Mouse (Mus musculus) large intestine, adult 2 months (tissue): ENCODE results near the gene Sdhaf1. TPM values are rescaled to one million over a fixed set of nuclear protein-coding genes. Genes with fewer than 3 reads are reported as not detected.

Source experiments
- DNase-seq: peaks from one replicate; pipeline ENCODE4 v3.0.0-alpha.2; 2012; ENCODE audit warnings: low read depth, low spot score
- WGBS: fragments of 180-500 bp; shearing (Covaris S2); methylation state at CpG from one replicate; pipeline ENCODE4 v1.1.7; 2018; 5-methylcytosine and 5-hydroxymethylcytosine counted together
- polyA plus RNA-seq: library from polyadenylated mRNA; depleted of rRNA; stranded (reverse); fragments of >200 nt; gene quantifications from 2 replicates; pipeline ENCODE4 v1.2.3, GENCODE M21; 2012

Sdhaf1 gene
- polyA plus RNA-seq, 1 experiment: 12.1 TPM

DNA sequence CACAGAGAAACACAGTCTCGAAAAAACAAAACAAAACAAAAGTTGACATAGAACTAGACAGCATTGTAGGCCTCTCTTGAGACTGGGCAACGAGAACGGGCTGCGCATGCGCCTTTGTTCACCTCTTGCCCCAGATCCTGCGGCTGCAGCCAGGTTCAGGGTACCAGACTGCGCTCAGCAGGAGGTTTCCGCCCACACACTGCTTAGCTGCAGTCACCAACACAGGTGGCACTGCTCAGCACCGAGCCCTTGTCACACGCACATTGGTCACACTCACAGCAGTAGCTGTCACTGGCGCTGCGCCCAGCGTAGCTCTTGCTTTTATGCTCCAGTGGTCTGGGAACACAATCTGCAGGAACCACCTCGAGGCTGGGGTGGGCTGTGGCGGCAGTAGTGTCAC is 3.4 kb upstream of the Sdhaf1 start:
- WGBS: 66% methylated on average over 15 of the region's 15 CpGs

GRCm38 (mm10) chr7:30326427-30326826 is 2.7 kb upstream of the Sdhaf1 start:
- no peak for DNase-seq

More for the DNA sequence above, 3.4 kb upstream of the Sdhaf1 start:
- no peak for DNase-seq

DNA sequence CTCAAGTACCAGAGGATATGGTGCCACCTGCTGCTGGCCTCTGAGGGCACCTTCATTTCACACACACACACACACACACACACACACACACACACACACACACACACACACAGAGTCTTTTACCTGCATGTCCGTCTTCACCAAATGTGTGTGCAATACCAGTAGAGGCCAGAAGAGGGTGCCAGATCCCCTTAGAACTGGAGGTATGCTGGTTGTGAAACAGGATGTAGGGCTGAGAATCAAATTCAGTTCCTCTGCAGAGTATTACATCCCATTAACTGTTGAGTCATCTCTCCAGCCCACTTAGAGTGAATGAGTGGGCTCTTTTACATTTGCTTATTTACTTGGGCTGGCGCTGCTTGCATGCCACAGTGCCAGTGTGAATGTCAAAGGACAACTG is 1.7 kb upstream of the Sdhaf1 start:
- DNase-seq: no peak
- WGBS: 74% methylated on average over 2 of the region's 2 CpGs

- 89% methylated on average over 5 of the region's 5 CpGs for WGBS
- no peak for DNase-seq
Observed at GRCm38 (mm10) chr7:30324300-30324944, 727 bp upstream of the Sdhaf1 start.

GRCm38 (mm10) chr7:30322865-30323264 is 830 bp downstream of the Sdhaf1 start:
- DNase-seq: no peak

GRCm38 (mm10) chr7:30322285-30322667 is 1.4 kb downstream of the Sdhaf1 start:
- DNase-seq: peak; percentile 89
- WGBS: under 1% methylated on average over 20 of the region's 20 CpGs

More at GRCm38 (mm10) chr7:30322865-30323264, 830 bp downstream of the Sdhaf1 start:
- 8% methylated on average over 6 of the region's 6 CpGs for WGBS

DNA sequence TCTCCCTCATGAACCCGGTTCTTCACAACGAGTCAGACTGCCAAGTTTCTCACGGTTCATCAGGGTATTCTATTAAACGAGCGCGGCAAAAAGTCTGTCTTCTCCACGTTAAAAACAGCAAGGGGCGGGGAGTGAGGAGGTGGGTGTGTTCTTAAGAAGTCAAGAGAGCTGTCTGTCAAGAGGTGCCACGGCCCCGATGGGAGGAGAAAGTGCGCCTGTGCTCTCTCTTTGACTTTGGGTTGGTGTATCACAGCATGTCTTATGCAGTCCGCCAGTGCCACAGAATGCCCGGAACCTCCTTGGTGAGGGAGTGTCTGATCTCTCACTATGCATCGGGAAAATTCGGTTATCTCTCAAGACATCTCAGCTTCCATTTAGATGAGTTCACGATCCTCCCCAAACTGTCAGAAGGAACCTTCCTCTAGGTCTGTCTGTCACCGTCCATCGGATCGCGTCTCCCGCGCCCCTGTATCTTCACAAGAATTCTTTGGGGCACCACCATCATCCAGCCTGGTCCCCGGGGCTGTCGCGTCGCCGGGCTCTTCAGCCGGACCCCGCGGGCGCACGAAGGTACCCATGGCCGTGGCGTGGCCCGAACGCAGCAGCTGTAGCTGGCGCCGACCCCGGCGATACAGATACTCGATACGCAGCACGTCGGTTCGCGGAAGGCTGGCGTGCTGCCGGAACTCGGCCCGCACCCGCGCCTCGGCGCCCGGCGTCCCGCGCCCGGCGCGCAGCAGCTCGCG is 2.0 kb downstream of the Sdhaf1 start, which contains the start of gene E130208F15Rik:
TSS of gene E130208F15Rik (plus strand) at position 202 of the 746 bp plus-strand sequence.
- under 1% methylated on average over 63 of the region's 63 CpGs for WGBS
- no peak for DNase-seq

- WGBS: 59% methylated on average over 2 of the region's 2 CpGs
- no peak for DNase-seq
Observed at GRCm38 (mm10) chr7:30320946-30321345, 2.7 kb downstream of the Sdhaf1 start.

DNA sequence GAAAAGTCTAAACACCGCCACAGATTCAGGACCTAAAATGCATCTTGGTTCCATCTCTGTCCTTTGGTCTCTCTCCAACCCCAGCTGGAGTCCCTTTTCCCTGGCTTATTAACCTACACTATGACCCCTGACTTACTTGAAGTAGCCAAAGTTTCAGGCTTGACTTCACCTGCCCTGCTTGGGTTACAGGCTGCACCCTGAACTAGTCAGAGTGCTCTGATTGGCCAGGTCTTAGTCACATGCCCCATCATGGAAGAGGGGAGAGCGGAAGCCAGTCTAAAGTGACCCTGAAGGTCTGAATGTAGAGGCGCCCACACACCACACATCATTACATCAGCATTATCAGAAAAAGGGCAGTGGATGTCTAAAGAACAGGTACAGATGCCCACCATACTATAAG is 5.6 kb downstream of the Sdhaf1 start:
- 90% methylated on average over 3 of the region's 3 CpGs for whole genome bisulfite sequencing
- no peak for DNase-seq

DNA sequence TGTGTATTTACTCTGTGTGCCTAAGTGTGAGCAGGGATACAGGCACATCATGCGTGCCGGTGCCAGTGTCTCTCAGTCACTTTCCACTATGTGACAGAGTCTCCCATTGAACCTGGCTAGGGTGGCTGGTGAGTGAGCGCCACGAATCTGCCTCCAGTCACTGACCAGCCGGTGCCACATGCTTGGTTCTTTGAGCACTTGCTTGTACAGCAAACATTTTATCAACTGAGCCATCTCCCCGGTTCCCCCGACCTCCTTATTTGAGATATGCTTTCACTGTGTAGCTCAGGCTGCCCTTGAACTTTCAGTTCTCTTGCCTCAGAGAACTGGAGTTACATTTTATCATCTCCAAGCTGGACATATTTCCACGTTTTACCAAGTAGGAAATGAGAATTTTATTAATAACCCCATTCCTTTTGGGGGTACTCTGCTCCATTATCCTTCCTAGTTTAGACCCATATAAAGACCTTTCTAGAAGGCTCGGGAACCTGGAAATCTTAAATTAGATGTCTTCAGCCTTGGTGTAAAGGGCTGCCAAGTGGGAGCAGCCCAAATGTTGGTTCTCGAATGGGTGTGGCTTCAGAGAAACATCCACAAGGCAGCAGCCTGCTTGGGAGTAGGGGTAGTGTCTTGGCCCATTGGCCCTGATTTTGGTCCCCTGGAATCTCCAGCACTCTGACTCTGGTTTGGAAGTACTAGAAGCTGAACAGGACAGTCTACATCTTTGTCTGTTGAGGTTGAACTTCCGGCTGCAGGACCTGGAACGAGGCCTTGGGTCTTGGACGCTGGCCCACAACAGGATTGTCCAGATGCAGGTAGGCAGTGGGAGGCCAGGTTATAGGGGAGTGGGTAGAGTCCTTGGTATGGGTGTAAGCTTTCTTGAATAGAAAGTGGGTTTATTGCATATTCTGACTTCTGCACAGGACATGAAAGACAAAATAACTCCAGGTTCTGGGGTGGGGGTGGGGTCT is 7.9 kb downstream of the Sdhaf1 start:
- 44% methylated on average over 13 of the region's 13 CpGs for WGBS
- no peak for DNase-seq

DNA sequence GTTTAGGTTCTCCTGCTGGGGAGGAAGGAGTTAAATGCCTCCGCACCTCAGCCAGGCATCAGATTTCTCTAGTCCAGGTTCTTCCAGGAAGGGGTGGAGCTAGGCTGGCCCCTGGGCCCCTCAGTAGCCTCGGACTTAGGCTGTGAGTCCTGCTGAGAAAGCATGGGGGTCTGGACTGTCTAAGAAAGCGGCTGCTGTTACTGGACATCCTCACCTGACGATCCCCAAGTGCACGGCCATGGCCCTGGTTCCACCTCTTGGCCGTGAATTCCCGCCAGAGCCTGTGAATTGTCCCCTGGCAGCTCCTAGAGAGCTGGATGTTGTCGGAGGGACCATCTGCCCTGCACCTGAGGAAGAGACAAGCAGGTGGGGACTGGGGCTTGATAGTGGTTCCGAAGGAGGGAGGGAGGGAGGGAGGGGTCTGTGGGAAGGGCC is 9.0 kb downstream of the Sdhaf1 start, which contains the start of gene Syne4:
TSS of gene Syne4 (plus strand) at position 87 of the 435 bp plus-strand sequence.
- no peak for DNase-seq
- 17% methylated on average over 9 of the region's 9 CpGs for WGBS

GRCm38 (mm10) chr7:30313666-30314320 is 9.9 kb downstream of the Sdhaf1 start:
- no peak for DNase-seq
- 66% methylated on average over 27 of the region's 27 CpGs for WGBS

DNA sequence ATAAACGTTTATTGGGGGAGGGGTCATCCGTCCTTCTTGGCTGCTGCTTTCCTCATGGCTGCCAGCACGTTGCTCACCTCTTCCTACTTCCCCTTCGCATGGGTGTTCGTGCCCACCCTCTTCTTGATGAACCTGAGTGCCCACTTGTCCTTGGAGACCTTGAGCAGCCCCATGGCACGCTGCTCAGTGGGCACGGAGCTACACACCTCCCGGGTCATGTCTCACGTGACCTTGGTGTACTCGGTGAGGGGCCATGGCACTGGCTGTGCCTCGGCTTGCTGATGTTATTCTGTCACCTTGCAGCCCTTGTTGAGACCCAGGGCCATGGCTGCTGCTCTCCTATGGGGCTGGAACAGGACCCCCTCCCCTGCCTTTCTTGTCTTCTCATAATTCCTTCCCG is 13.6 kb downstream of the Sdhaf1 start:
- 84% methylated on average over 12 of the region's 12 CpGs for whole genome bisulfite sequencing
- no peak for DNase-seq

DNA sequence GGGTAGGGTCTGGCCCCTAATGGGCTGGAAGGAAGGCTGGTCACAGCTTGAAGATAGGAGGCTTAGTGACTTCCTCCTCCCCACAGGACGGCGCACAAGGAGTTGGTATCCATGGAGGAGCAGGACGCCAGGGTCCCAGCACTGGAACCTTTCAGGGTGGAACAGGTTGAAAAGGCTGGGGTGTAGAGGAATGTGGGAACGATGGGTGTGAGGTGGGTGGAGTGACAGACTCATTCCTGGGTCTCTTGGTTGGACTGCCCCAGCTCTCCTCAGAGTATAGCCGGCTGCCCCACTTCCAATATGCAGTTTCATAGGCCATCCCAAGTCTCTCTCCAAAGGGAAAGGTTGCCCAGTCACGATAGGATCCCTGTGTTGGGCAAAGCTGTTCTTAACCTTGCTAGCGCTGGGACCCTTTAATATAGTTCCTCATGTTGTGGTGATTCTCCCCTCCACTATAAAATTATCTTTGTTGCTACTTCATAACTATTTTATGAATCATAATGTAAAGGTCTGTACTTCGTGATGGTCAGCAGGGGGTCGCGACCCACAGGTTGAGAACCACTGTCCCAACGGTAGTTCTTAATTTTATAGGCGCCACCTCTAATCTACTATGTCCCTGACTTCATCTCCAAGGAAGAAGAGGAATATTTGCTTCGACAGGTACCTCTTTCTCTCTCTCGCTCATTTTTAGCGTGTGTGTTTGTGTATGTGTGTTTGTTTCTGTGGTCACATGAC is 14.1 kb downstream of the Sdhaf1 start:
- 45% methylated on average over 15 of the region's 15 CpGs for WGBS
- DNase-seq: no peak

- peak; percentile 97 for DNase-seq
- WGBS: 5% methylated on average over 27 of the region's 27 CpGs
Observed at GRCm38 (mm10) chr7:30308076-30309005, 15.4 kb downstream of the Sdhaf1 start, which contains the start of gene Alkbh6. Gene Alkbh6, plus strand, starts transcription at chr7:30308717.

- 84% methylated on average over 16 of the region's 16 CpGs for WGBS
- DNase-seq: no peak
Observed at GRCm38 (mm10) chr7:30306083-30306779, 17.5 kb downstream of the Sdhaf1 start.

DNA sequence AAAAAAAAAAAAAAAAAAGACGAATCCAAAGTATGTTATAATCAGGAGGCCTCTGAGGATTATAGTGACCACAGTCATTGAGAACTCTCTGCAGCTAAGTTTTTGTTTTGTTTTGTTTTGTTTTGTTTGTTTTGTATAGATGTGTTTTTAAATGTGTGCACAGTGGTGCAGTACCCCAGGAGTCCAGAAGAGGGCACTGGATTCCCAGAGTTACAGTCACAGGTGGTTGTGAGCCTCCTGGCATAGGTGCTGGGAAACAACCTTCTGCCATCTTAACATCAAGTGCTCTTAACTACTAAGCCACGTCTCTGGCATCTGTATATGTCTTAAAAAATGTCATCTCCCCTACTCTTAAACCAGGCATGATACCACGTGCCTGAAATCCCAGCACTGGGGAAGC is 22.8 kb downstream of the Sdhaf1 start:
- 40% methylated on average over 3 of the region's 3 CpGs for WGBS
- no peak for DNase-seq
